Mouse (Mus musculus) neural tube, embryonic 14.5 days (tissue): ENCODE measurements around the gene Ttc41. TPM values are rescaled to one million over a fixed set of nuclear protein-coding genes. Genes with fewer than 3 reads are reported as not detected.

Source experiments
- ATAC-seq: fragments of 200-750 bp; cut with Nextera tagmentation; 2 replicates; pipeline ENCODE4 v1.8.0; 2017; ENCODE audit warnings: low read depth, mild to moderate bottlenecking, moderate TSS enrichment, moderate library complexity
- H3K27ac ChIP-seq: fragments of 300-500 bp; sonication (generic); 2 replicates; pipeline ENCODE4 v1.5.1; 2014; ENCODE audit warnings: low read depth, mild to moderate bottlenecking, control low read depth, low read length, moderate library complexity, mixed read lengths
- H3K27me3 ChIP-seq: fragments of 300-500 bp; sonication (generic); 2 replicates; pipeline ENCODE4 v1.6.1; 2014; ENCODE audit warnings: low read length; ENCODE audit not compliant: control insufficient read depth, insufficient read depth
- H3K36me3 ChIP-seq: fragments of 300-500 bp; sonication (generic); 2 replicates; pipeline ENCODE4 v1.6.1; 2014; ENCODE audit warnings: low read length, mixed read lengths; ENCODE audit not compliant: control insufficient read depth, insufficient read depth
- H3K4me1 ChIP-seq: fragments of 300-500 bp; sonication (generic); 2 replicates; pipeline ENCODE4 v1.6.1; 2014; ENCODE audit warnings: low read length; ENCODE audit not compliant: control insufficient read depth, insufficient read depth
- H3K4me2 ChIP-seq: fragments of 300-500 bp; sonication (generic); 2 replicates; pipeline ENCODE4 v1.6.1; 2014; ENCODE audit warnings: mild to moderate bottlenecking, low read depth, low read length, control low read depth
- H3K4me3 ChIP-seq: fragments of 300-500 bp; sonication (generic); 2 replicates; pipeline ENCODE4 v1.5.1; 2014; ENCODE audit warnings: low read depth, low read length, control low read depth, mixed read lengths
- H3K9ac ChIP-seq: fragments of 300-500 bp; sonication (generic); replicated peaks from 2 replicates; pipeline ENCODE4 v1.6.1; 2014; ENCODE audit warnings: low read depth, mild to moderate bottlenecking, control low read depth, low read length, mixed read lengths
- H3K9me3 ChIP-seq: fragments of 300-500 bp; sonication (generic); 2 replicates; pipeline ENCODE4 v1.6.1; 2016; ENCODE audit warnings: low read length; ENCODE audit not compliant: control insufficient read depth
- WGBS: fragments of 180-500 bp; shearing (Covaris S2); extraction: QIAGEN DNeasy Blood & Tissue Kit; methylation state at CpG from one replicate; pipeline ENCODE4 v1.1.7; 2014; 5-methylcytosine and 5-hydroxymethylcytosine counted together
- microRNA-seq: library from miRNA; unstranded; fragments of <30 nt; microRNA quantifications from one replicate; pipeline ENCODE4, GENCODE M21; 2016
- polyA plus RNA-seq: library from polyadenylated mRNA; unstranded; fragments of >200 nt; fragmentation: Nextera tagmentation; extraction: Ambion mirVana; gene quantifications from 2 replicates; pipeline ENCODE4 v1.2.1, GENCODE M21; 2014

Gene Ttc41
- polyA plus RNA-seq, 1 experiment from 2014 or later, result 2.0 TPM

GRCm38 (mm10) chr10:86821014-86821413 lies 115.4 kb downstream of the Ttc41 start:
- 93% methylated on average over 7 of the region's 7 CpGs for WGBS
- no peak for ATAC-seq
- no peaks in the 10 kb centered on the region for H3K27me3 ChIP-seq

GRCm38 (mm10) chr10:86824093-86824492 lies 118.5 kb downstream of the Ttc41 start:
- no peak overlapping the region for H3K4me3 ChIP-seq
- H3K4me1 ChIP-seq, result peaks cover 8% of the 10 kb centered on the region
- WGBS, result 84% methylated on average over 6 of the region's 6 CpGs
- ATAC-seq, result no peak
- H3K27ac ChIP-seq, result no peak overlapping the region
- no peaks in the 10 kb centered on the region for H3K9me3 ChIP-seq
- H3K9ac ChIP-seq, result no peak overlapping the region
- H3K4me2 ChIP-seq, result no peak overlapping the region
- H3K36me3 ChIP-seq, result no peaks in the 10 kb centered on the region
- no peaks in the 10 kb centered on the region for H3K27me3 ChIP-seq

More at GRCm38 (mm10) chr10:86821014-86821413, 115.4 kb downstream of the Ttc41 start:
- Histone ChIP-seq H3K9me3 (no peaks in the 10 kb centered on the region), H3K9ac (no peak overlapping the region), H3K27ac (no peak overlapping the region), H3K4me3 (no peak overlapping the region), H3K36me3 (no peaks in the 10 kb centered on the region), H3K4me1 (peaks cover 8% of the 10 kb centered on the region), H3K4me2 (no peak overlapping the region)

GRCm38 (mm10) chr10:86824871-86825270 lies 119.3 kb downstream of the Ttc41 start:
- WGBS, result 52% methylated on average over 14 of the region's 14 CpGs
- no peak for ATAC-seq
- H3K9me3 ChIP-seq, result no peaks in the 10 kb centered on the region
- 0 out of 2 replicates have a peak, but pooled peaks cover 3% of the 10 kb centered on the region for H3K4me1 ChIP-seq
- no peak overlapping the region for H3K9ac ChIP-seq
- H3K27me3 ChIP-seq, result no peaks in the 10 kb centered on the region
- H3K4me2 ChIP-seq, result no peak overlapping the region
- H3K27ac ChIP-seq, result no peak overlapping the region
- H3K36me3 ChIP-seq, result no peaks in the 10 kb centered on the region
- no peak overlapping the region for H3K4me3 ChIP-seq

GRCm38 (mm10) chr10:86825871-86826522 lies 120.4 kb downstream of the Ttc41 start:
- H3K27ac ChIP-seq, result no peak overlapping the region
- 96% methylated on average over 10 of the region's 10 CpGs for WGBS
- ATAC-seq, result no peak

More at GRCm38 (mm10) chr10:86825871-86826522, 120.4 kb downstream of the Ttc41 start:
- Histone ChIP-seq H3K27me3 (no peaks in the 10 kb centered on the region), H3K4me1 (no peaks in the 10 kb centered on the region), H3K9me3 (no peaks in the 10 kb centered on the region), H3K36me3 (no peaks in the 10 kb centered on the region), H3K4me2 (no peak overlapping the region), H3K4me3 (no peak overlapping the region), H3K9ac (no peak overlapping the region)

Small RNA genes lying within 50 kb of the gene (microRNA-seq; reads per million reads assigned to microRNA genes)
- gene Gm25745, result not detected

Other genes starting within 250 kb of the Ttc41 start
- 35.1 and 44.1 TPM in 2 replicates for gene Syn3, start 206.9 kb upstream of the Ttc41 start, polyA plus RNA-seq
- gene Hsp90b1, start 302 bp upstream of the Ttc41 start, polyA plus RNA-seq, result 246 and 273 TPM in 2 replicates
- 1.9 TPM in 1 of 2 replicates, not detected in the other for gene Gm49358, start 58.2 kb downstream of the Ttc41 start, polyA plus RNA-seq
- 14.9 and 15.8 TPM in 2 replicates for gene Nt5dc3, start 73.2 kb downstream of the Ttc41 start, polyA plus RNA-seq